Mouse (Mus musculus) cortical plate, adult 2 months (tissue): ENCODE results near the gene Trim2.

Experiments
- CTCF ChIP-seq: fragments of 200-500 bp; IDR thresholded peaks from 2 replicates; pipeline ENCODE4 v1.5.1; 2011; ENCODE audit warnings: mild to moderate bottlenecking, control low read depth, low read length; ENCODE audit not compliant: insufficient read depth; ENCODE audit errors: extremely low read depth
- POLR2A ChIP-seq: fragments of 200-500 bp; IDR thresholded peaks from 2 replicates; pipeline ENCODE4 v1.6.1; 2011; ENCODE audit warnings: mild to moderate bottlenecking, low read length, control low read depth; ENCODE audit not compliant: insufficient read depth; ENCODE audit errors: extremely low read depth

- no peak for TF ChIP-seq POLR2A
- no peak for TF ChIP-seq CTCF
Measured at GRCm38 (mm10) chr3:84330210-84330609, 23.5 kb upstream of the Trim2 start.
